Mouse (Mus musculus): ENCODE data around the gene Fbln7. TPM values are rescaled to one million over a fixed set of nuclear protein-coding genes. Genes with fewer than 3 reads are reported as not detected.
A peak's percentile ranks its signal among the peaks of the same experiment; 100 is the strongest.

Fbln7 gene
- polyA plus RNA-seq, 1 experiment from 2014 or later, result 12.4 TPM

DNA sequence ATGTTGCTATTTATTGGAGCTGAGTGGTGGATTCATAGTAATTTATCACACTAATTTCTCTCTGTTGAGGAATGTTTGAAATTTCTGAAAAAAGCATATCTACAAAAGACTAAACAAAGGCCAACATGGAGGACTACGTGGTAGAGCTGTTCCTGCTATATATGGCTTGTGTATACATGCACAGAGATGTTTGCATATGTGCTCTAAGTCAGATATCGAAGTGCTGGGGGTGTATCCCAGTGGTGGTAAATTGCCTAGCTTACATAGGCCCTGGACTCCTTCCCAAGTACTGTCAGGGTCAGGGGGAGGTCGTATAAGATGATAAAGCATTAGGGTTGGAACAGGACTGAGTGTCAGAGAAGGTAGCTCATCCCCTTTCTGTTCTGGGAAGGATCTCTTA, 30.2 kb upstream of the Fbln7 start:
- H3K4me1 ChIP-seq (ENCODE audit: control insufficient read depth, insufficient read depth, low read length), result peaks cover 9% of the 10 kb centered on the region; the same call in 1 of the 2 replicates
- no peak overlapping the region for H3K9ac ChIP-seq (ENCODE audit: low read depth, low read length)
- peak; percentile 27 for ATAC-seq
- H3K27me3 ChIP-seq (replicated peaks; ENCODE audit: control insufficient read depth, insufficient read depth, low read length), result no peaks in the 10 kb centered on the region
- no peaks in the 10 kb centered on the region for H3K9me3 ChIP-seq (ENCODE audit: control insufficient read depth, low read length)
- 50% methylated on average over 3 of the region's 3 CpGs for WGBS
- H3K27ac ChIP-seq (ENCODE audit: low read length), result peak overlapping the region; percentile 74
- no peak overlapping the region for H3K4me2 ChIP-seq (ENCODE audit: low read depth, low read length)
- no peak overlapping the region for H3K4me3 ChIP-seq (ENCODE audit: low read length)
- no peaks in the 10 kb centered on the region; the same call in 1 of the 2 replicates for H3K36me3 ChIP-seq (ENCODE audit: control insufficient read depth, insufficient read depth, low read length)

DNA sequence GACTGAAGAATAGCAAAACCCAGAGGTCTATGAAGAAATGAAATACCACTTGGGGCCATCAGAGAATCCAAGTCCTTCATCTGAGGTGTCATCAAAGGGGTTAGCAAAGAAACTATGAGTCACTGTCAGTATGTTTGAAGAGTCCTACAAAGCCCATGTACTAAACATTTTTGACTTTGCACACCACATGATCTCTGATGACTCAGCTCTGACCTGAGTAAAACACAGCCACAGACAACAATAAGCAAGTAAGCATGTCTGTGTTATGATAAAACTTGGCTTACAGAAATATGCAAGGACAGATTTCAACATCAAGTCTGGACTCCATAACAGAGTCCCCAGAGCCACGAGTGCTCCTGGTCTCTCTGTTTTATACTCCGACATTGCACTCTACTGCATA, 29.7 kb upstream of the Fbln7 start:
- no peak overlapping the region for H3K4me3 ChIP-seq (ENCODE audit: low read length)
- H3K9me3 ChIP-seq (ENCODE audit: control insufficient read depth, low read length), result no peaks in the 10 kb centered on the region
- 77% methylated on average over 2 of the region's 2 CpGs for WGBS
- H3K4me1 ChIP-seq (ENCODE audit: control insufficient read depth, insufficient read depth, low read length), result peaks cover 9% of the 10 kb centered on the region; the same call in 1 of the 2 replicates
- peak overlapping the region; percentile 74 for H3K27ac ChIP-seq (ENCODE audit: low read length)
- H3K4me2 ChIP-seq (ENCODE audit: low read depth, low read length), result no peak overlapping the region
- no peaks in the 10 kb centered on the region; the same call in 1 of the 2 replicates for H3K36me3 ChIP-seq (ENCODE audit: control insufficient read depth, insufficient read depth, low read length)
- no peak overlapping the region for H3K9ac ChIP-seq (ENCODE audit: low read depth, low read length)
- ATAC-seq, result peak; percentile 85
- H3K27me3 ChIP-seq (replicated peaks; ENCODE audit: control insufficient read depth, insufficient read depth, low read length), result no peaks in the 10 kb centered on the region

DNA sequence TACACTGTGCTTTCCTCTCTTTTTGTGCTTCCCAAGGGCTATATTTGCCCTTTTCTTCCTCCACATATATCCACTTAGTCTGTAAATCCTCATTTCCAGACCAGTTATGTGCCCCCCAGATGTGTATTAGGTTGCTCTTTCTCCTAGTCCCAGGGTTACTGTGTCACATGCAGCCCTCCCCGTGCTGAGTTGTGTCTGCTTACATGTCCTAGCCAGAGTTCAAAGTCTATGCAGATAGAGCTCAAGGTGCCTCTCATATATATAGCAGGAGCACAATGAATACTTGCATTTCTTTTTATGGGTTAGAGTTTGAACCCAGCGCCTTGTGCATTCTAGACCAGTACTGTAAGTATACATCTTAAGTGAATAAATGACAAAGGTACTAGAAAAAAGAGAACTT, 29.3 kb upstream of the Fbln7 start:
- no peak overlapping the region for H3K9ac ChIP-seq (ENCODE audit: low read depth, low read length)
- ATAC-seq, result peak; percentile 92
- no peaks in the 10 kb centered on the region for H3K9me3 ChIP-seq (ENCODE audit: control insufficient read depth, low read length)
- no peaks in the 10 kb centered on the region; the same call in 1 of the 2 replicates for H3K36me3 ChIP-seq (ENCODE audit: control insufficient read depth, insufficient read depth, low read length)
- WGBS, result 80% methylated on average over 2 of the region's 2 CpGs
- H3K4me3 ChIP-seq (ENCODE audit: low read length), result no peak overlapping the region
- H3K27me3 ChIP-seq (replicated peaks; ENCODE audit: control insufficient read depth, insufficient read depth, low read length), result no peaks in the 10 kb centered on the region
- peak overlapping the region; percentile 74 for H3K27ac ChIP-seq (ENCODE audit: low read length)
- no peak overlapping the region for H3K4me2 ChIP-seq (ENCODE audit: low read depth, low read length)
- peaks cover 9% of the 10 kb centered on the region; the same call in 1 of the 2 replicates for H3K4me1 ChIP-seq (ENCODE audit: control insufficient read depth, insufficient read depth, low read length)

DNA sequence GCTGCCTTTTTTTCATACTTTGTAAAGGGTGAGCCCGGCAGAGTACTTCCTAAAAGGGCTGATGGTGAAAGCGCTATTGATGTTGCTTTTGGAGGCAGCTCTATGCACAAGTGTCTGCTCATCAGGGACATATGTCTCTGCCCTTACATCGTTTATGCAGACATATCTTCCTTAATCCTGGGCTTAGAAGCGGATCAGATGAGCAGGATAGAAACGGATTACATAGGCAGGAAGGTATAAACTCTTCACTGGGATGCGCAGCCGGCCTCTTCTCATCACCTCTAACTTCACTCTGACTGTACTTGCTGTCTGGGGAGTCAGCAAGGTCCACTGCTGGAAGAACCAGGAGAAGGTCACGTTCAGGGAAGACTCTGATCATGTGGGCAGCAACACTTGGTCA, 25.2 kb upstream of the Fbln7 start:
- Histone ChIP-seq H3K27me3 (replicated peaks; ENCODE audit: control insufficient read depth, insufficient read depth, low read length) (no peaks in the 10 kb centered on the region), H3K4me1 (ENCODE audit: control insufficient read depth, insufficient read depth, low read length) (peaks cover 3% of the 10 kb centered on the region; the same call in 1 of the 2 replicates), H3K36me3 (ENCODE audit: control insufficient read depth, insufficient read depth, low read length) (no peaks in the 10 kb centered on the region; the same call in 1 of the 2 replicates), H3K9me3 (ENCODE audit: control insufficient read depth, low read length) (no peaks in the 10 kb centered on the region), H3K4me2 (ENCODE audit: low read depth, low read length) (no peak overlapping the region), H3K9ac (ENCODE audit: low read depth, low read length) (no peak overlapping the region), H3K4me3 (ENCODE audit: low read length) (no peak overlapping the region), H3K27ac (ENCODE audit: low read length) (no peak overlapping the region)
- 88% methylated on average over 8 of the region's 8 CpGs for WGBS
- no peak for ATAC-seq

DNA sequence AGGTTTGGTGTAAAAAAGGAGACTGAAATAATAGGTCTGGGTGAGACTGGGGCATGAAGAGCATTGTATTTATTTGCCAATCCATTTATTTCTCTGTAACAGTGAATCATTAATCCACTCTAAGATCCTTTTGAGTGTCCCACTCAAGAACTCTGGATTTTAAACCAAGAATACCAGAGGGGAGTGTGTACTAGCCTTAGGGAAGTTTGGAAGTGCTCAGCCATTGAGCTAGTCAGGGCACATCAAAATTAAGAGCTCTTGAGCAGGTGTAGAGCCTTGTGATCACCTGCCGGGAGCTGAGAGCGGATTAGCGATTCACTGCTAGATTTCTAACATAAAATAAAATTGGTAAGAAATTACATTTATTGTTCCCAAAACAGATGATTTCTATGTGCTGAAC, 24.2 kb upstream of the Fbln7 start:
- WGBS, result 93% methylated on average over 3 of the region's 3 CpGs
- H3K27ac ChIP-seq (ENCODE audit: low read length), result no peak overlapping the region
- H3K4me3 ChIP-seq (ENCODE audit: low read length), result no peak overlapping the region
- H3K4me2 ChIP-seq (ENCODE audit: low read depth, low read length), result no peak overlapping the region
- H3K4me1 ChIP-seq (ENCODE audit: control insufficient read depth, insufficient read depth, low read length), result no peaks in the 10 kb centered on the region
- no peak overlapping the region for H3K9ac ChIP-seq (ENCODE audit: low read depth, low read length)
- H3K36me3 ChIP-seq (ENCODE audit: control insufficient read depth, insufficient read depth, low read length), result no peaks in the 10 kb centered on the region; the same call in 1 of the 2 replicates
- ATAC-seq, result no peak
- H3K9me3 ChIP-seq (ENCODE audit: control insufficient read depth, low read length), result no peaks in the 10 kb centered on the region
- H3K27me3 ChIP-seq (replicated peaks; ENCODE audit: control insufficient read depth, insufficient read depth, low read length), result no peaks in the 10 kb centered on the region

DNA sequence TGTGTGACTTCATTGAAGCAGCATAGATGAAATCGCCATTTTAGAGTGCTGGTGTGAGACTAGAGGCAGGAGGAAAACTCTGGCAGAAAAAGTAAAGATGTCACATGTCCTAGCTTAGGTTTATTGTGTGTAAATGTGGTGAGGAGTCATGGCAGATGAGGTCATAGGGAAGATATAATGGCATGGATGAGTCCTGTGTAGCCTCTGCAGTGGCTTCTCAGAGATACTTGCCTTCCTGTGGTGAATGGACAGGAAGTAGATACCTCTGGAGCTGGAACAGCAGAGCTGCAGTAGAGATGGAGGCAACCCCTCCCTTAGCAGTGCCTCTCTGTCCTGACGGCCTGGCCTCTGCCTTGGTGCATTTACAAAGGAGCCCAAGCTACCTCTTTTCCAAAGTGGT, 23.3 kb upstream of the Fbln7 start:
- H3K27ac ChIP-seq (ENCODE audit: low read length), result no peak overlapping the region
- no peak overlapping the region for H3K9ac ChIP-seq (ENCODE audit: low read depth, low read length)
- peaks cover 3% of the 10 kb centered on the region; the same call in 1 of the 2 replicates for H3K36me3 ChIP-seq (ENCODE audit: control insufficient read depth, insufficient read depth, low read length)
- H3K4me2 ChIP-seq (ENCODE audit: low read depth, low read length), result no peak overlapping the region
- no peak overlapping the region for H3K4me3 ChIP-seq (ENCODE audit: low read length)
- H3K27me3 ChIP-seq (replicated peaks; ENCODE audit: control insufficient read depth, insufficient read depth, low read length), result no peaks in the 10 kb centered on the region
- 90% methylated on average over 2 of the region's 2 CpGs for WGBS
- H3K4me1 ChIP-seq (ENCODE audit: control insufficient read depth, insufficient read depth, low read length), result no peaks in the 10 kb centered on the region
- H3K9me3 ChIP-seq (ENCODE audit: control insufficient read depth, low read length), result no peaks in the 10 kb centered on the region
- ATAC-seq, result no peak

DNA sequence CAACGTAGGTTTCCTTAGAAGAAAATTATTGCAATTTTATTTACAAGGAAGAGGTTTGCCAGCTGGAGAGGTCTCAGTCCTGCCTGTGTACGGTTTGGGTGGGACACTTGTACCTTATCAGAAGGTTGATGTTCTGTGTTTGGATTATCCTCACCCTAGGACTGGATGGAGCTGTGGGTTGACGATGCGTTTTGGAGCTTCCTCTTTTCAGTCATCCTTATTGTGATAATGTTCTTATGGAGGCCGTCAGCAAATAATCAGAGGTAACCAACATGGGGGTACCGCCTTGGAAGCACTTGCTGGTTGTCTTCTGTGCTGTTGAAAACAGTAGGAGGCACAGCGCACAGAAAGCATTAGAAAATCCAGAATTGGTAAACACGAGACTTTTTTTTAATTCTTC, 20.3 kb upstream of the Fbln7 start:
- H3K4me2 ChIP-seq (ENCODE audit: low read depth, low read length), result no peak overlapping the region
- H3K36me3 ChIP-seq (ENCODE audit: control insufficient read depth, insufficient read depth, low read length), result peaks cover 5% of the 10 kb centered on the region; the same call in 1 of the 2 replicates
- no peaks in the 10 kb centered on the region for H3K27me3 ChIP-seq (replicated peaks; ENCODE audit: control insufficient read depth, insufficient read depth, low read length)
- no peak for ATAC-seq
- H3K4me1 ChIP-seq (ENCODE audit: control insufficient read depth, insufficient read depth, low read length), result 0 out of 2 replicates have a peak, but pooled peaks cover under 1% of the 10 kb centered on the region
- H3K4me3 ChIP-seq (ENCODE audit: low read length), result no peak overlapping the region
- 87% methylated on average over 8 of the region's 8 CpGs for WGBS
- no peak overlapping the region for H3K27ac ChIP-seq (ENCODE audit: low read length)
- no peaks in the 10 kb centered on the region for H3K9me3 ChIP-seq (ENCODE audit: control insufficient read depth, low read length)
- no peak overlapping the region for H3K9ac ChIP-seq (ENCODE audit: low read depth, low read length)

DNA sequence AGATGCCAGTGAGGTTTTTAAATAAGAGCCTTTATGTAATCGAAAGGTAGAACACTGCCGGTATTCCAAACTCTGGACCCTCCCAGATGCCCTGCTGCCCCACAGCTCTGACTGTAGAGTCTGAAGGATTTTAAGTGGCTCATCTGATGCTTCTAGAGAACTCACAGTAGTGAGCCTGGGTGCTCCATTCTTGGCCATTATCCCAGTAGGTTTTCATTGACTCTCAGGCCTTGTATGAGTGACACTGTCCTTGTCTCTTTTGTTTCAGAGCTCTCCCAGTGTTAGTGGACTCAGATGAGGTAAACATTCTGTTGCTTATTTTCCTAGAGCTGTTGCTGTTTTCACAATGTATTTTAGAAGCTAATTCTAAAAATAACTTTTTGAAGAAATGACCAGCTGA, 12.7 kb upstream of the Fbln7 start:
- 83% methylated on average over 2 of the region's 2 CpGs for WGBS
- Histone ChIP-seq H3K4me3 (ENCODE audit: low read length) (no peak overlapping the region), H3K27me3 (replicated peaks; ENCODE audit: control insufficient read depth, insufficient read depth, low read length) (no peaks in the 10 kb centered on the region), H3K36me3 (ENCODE audit: control insufficient read depth, insufficient read depth, low read length) (0 out of 2 replicates have a peak, but pooled peaks cover 2% of the 10 kb centered on the region), H3K27ac (ENCODE audit: low read length) (no peak overlapping the region), H3K4me1 (ENCODE audit: control insufficient read depth, insufficient read depth, low read length) (0 out of 2 replicates have a peak, but pooled peaks cover 3% of the 10 kb centered on the region), H3K4me2 (ENCODE audit: low read depth, low read length) (no peak overlapping the region), H3K9me3 (ENCODE audit: control insufficient read depth, low read length) (no peaks in the 10 kb centered on the region), H3K9ac (ENCODE audit: low read depth, low read length) (no peak overlapping the region)
- no peak for ATAC-seq

DNA sequence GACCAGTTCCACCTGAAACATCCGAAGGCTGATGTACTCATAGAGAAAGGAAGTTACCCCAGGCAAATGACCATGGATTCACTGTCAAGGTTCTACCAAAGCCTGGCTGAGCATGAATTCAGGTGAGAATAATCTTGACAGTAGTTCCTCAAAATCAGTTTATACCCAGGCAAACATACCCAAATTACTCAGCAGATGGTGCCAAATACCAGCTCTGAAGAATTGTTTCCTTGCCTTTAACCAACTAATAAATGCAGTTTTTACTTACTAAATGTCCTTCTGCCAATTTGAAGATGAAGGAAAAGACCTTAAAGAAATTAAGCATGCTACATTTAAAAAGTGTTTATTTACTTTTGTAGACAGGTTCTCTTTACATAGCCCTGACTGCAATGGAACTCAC, 6.1 kb upstream of the Fbln7 start:
- no peak for ATAC-seq
- no peaks in the 10 kb centered on the region for H3K27me3 ChIP-seq (replicated peaks; ENCODE audit: control insufficient read depth, insufficient read depth, low read length)

DNA sequence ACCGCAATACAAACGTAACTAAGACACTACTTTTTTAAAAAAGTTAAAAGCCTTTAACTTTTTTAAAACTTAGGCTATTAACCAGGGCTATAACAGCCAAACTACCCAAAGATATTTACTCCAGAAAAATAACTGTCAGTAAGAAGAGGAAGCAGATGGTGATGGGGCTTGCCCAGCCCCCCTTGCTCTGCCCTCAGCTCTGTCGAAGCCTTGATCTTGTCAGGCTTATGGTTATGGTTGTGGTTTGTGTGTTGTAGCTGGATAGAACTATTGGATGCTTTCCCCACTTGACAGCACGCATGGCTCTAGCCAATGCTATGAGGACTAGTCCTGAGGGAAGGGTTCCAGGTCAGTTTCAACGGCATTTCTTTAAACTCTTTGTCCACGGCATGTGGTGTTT, 3.8 kb upstream of the Fbln7 start:
- WGBS, result 88% methylated on average over 6 of the region's 6 CpGs
- H3K4me2 ChIP-seq (ENCODE audit: low read depth, low read length), result no peak overlapping the region
- H3K9ac ChIP-seq (ENCODE audit: low read depth, low read length), result no peak overlapping the region
- ATAC-seq, result no peak
- no peaks in the 10 kb centered on the region for H3K36me3 ChIP-seq (ENCODE audit: control insufficient read depth, insufficient read depth, low read length)
- no peak overlapping the region for H3K27ac ChIP-seq (ENCODE audit: low read length)
- peaks cover 2% of the 10 kb centered on the region for H3K27me3 ChIP-seq (replicated peaks; ENCODE audit: control insufficient read depth, insufficient read depth, low read length)
- H3K4me3 ChIP-seq (ENCODE audit: low read length), result no peak overlapping the region
- H3K9me3 ChIP-seq (ENCODE audit: control insufficient read depth, low read length), result no peaks in the 10 kb centered on the region
- H3K4me1 ChIP-seq (ENCODE audit: control insufficient read depth, insufficient read depth, low read length), result peaks cover 5% of the 10 kb centered on the region; the same call in 1 of the 2 replicates

More for the DNA sequence above, 6.1 kb upstream of the Fbln7 start:
- WGBS, result 82% methylated on average over 1 of the region's 1 CpGs
- no peaks in the 10 kb centered on the region for H3K4me1 ChIP-seq (ENCODE audit: control insufficient read depth, insufficient read depth, low read length)
- no peaks in the 10 kb centered on the region for H3K9me3 ChIP-seq (ENCODE audit: control insufficient read depth, low read length)
- no peak overlapping the region for H3K4me3 ChIP-seq (ENCODE audit: low read length)
- no peak overlapping the region for H3K27ac ChIP-seq (ENCODE audit: low read length)
- H3K9ac ChIP-seq (ENCODE audit: low read depth, low read length), result no peak overlapping the region
- no peak overlapping the region for H3K4me2 ChIP-seq (ENCODE audit: low read depth, low read length)
- no peaks in the 10 kb centered on the region for H3K36me3 ChIP-seq (ENCODE audit: control insufficient read depth, insufficient read depth, low read length)
